ENCODE assay signal across 29 mouse cellular contexts in the genomic region with DNA sequence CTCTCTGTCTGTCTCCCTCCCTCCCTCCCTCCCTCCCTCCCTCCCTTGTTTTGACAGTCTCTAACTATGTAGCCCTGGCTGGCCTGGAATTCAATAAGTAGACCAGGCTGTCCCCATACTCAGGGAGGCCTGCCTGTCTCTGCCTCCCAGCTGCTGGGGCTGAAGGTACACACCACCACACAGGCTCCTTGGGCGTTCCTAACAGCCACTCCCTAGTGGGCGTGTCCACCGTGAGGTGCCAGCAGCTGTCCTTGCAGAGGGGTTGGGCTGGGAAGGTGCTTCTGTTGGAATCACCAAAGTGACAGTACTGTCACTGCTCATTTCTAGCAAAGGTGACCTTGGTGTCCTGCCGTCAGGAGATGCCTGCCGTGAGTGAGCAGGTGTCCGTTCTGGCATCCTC. TPM values are rescaled to one million over a fixed set of nuclear protein-coding genes. Genes with fewer than 3 reads are reported as not detected.
DNase-seq lines count a peak whose midpoint lies in the region; ATAC-seq and TF ChIP-seq lines count a peak whose summit lies in the region.
"Had no signal": no experiment of that assay in that cellular context is flagged by ENCODE, and none has a peak within 500 bp of the region (broad histone marks: within the 10 kb centered on the region; RNA-seq: fewer than 3 reads in every experiment).

No protein-coding gene starts in this region.

- no peak overlapping the region for H3K27ac ChIP-seq in intestine, embryonic 15.5 days
- no peak overlapping the region for H3K27ac ChIP-seq in intestine, postnatal 0 days (ENCODE audit: low read depth, low read length)
- no peak overlapping the region for H3K27ac ChIP-seq in intestine, embryonic 16.5 days (ENCODE audit: low read length)
- H3K27ac ChIP-seq in liver, embryonic 15.5 days (replicated peaks), result no peak overlapping the region
- no peak overlapping the region for H3K27ac ChIP-seq in stomach, postnatal 0 days (replicated peaks)
- no peak overlapping the region for H3K27ac ChIP-seq in midbrain, embryonic 11.5 days (ENCODE audit: low read depth, low read length)
- H3K27ac ChIP-seq in heart, embryonic 12.5 days (ENCODE audit: poor library complexity, severe bottlenecking), result no peak overlapping the region
- H3K27ac ChIP-seq: embryonic facial prominence, embryonic 12.5 days; forebrain, embryonic 13.5 days; heart, adult 2 months; heart, embryonic 15.5 days; hindbrain, embryonic 15.5 days; left cerebral cortex, adult 2 months; neural tube, embryonic 12.5 days had no signal

- no peaks in the 10 kb centered on the region for H3K9me3 ChIP-seq in intestine, embryonic 15.5 days
- no peaks in the 10 kb centered on the region for H3K9me3 ChIP-seq in intestine, postnatal 0 days (ENCODE audit: control insufficient read depth)
- H3K9me3 ChIP-seq in intestine, embryonic 16.5 days (ENCODE audit: control insufficient read depth, low read length), result no peaks in the 10 kb centered on the region
- H3K9me3 ChIP-seq in liver, embryonic 15.5 days (replicated peaks), result no peaks in the 10 kb centered on the region
- H3K9me3 ChIP-seq in stomach, postnatal 0 days (ENCODE audit: control insufficient read depth, low read length), result no peaks in the 10 kb centered on the region
- H3K9me3 ChIP-seq in midbrain, embryonic 11.5 days (ENCODE audit: control insufficient read depth, low read length), result no peaks in the 10 kb centered on the region
- no peaks in the 10 kb centered on the region for H3K9me3 ChIP-seq in heart, embryonic 12.5 days (replicated peaks)
- H3K9me3 ChIP-seq: embryonic facial prominence, embryonic 12.5 days; forebrain, embryonic 13.5 days; G1E; heart, embryonic 15.5 days; hindbrain, embryonic 15.5 days; neural tube, embryonic 12.5 days had no signal

- H3K4me3 ChIP-seq in intestine, embryonic 15.5 days (replicated peaks), result no peak overlapping the region
- no peak overlapping the region for H3K4me3 ChIP-seq in intestine, postnatal 0 days (ENCODE audit: low read depth, low read length)
- H3K4me3 ChIP-seq in intestine, embryonic 16.5 days (ENCODE audit: low read length), result no peak overlapping the region
- no peak overlapping the region for H3K4me3 ChIP-seq in liver, embryonic 15.5 days (replicated peaks)
- H3K4me3 ChIP-seq in stomach, postnatal 0 days (ENCODE audit: low read depth, low read length), result no peak overlapping the region
- H3K4me3 ChIP-seq in midbrain, embryonic 11.5 days (ENCODE audit: low read depth, low read length), result no peak overlapping the region
- no peak overlapping the region for H3K4me3 ChIP-seq in heart, embryonic 12.5 days
- H3K4me3 ChIP-seq: embryonic facial prominence, embryonic 12.5 days; erythroblast, embryonic 14.5 days; forebrain, embryonic 13.5 days; heart, adult 2 months; heart, embryonic 15.5 days; hindbrain, embryonic 15.5 days; left cerebral cortex, adult 2 months; neural tube, embryonic 12.5 days had no signal

- intact Hi-C loops in heart, postnatal 10 days (cut with DNase I), result no loop called here

- WGBS in intestine, embryonic 15.5 days, result 75% methylated on average over 6 of the region's 6 CpGs
- 75% methylated on average over 6 of the region's 6 CpGs for WGBS in intestine, postnatal 0 days
- 74% methylated on average over 6 of the region's 6 CpGs for whole genome bisulfite sequencing in intestine, embryonic 16.5 days
- WGBS in liver, embryonic 15.5 days (ENCODE audit: insufficient replicate concordance), result 63% methylated on average over 6 of the region's 6 CpGs
- 82% methylated on average over 6 of the region's 6 CpGs for WGBS in stomach, postnatal 0 days
- 83% methylated on average over 6 of the region's 6 CpGs for WGBS in midbrain, embryonic 11.5 days
- WGBS in heart, embryonic 12.5 days, result 70% methylated on average over 6 of the region's 6 CpGs

- H3K9ac ChIP-seq in intestine, embryonic 15.5 days, result no peak overlapping the region
- no peak overlapping the region for H3K9ac ChIP-seq in intestine, postnatal 0 days (ENCODE audit: low read depth, low read length)
- no peak overlapping the region for H3K9ac ChIP-seq in intestine, embryonic 16.5 days (ENCODE audit: low read depth, low read length)
- no peak overlapping the region for H3K9ac ChIP-seq in liver, embryonic 15.5 days
- H3K9ac ChIP-seq in stomach, postnatal 0 days (ENCODE audit: low read length), result no peak overlapping the region
- no peak overlapping the region for H3K9ac ChIP-seq in midbrain, embryonic 11.5 days (ENCODE audit: low read length)
- no peak overlapping the region for H3K9ac ChIP-seq in heart, embryonic 12.5 days
- H3K9ac ChIP-seq: embryonic facial prominence, embryonic 12.5 days; forebrain, embryonic 13.5 days; heart, embryonic 15.5 days; hindbrain, embryonic 15.5 days; neural tube, embryonic 12.5 days had no signal

- no peak for TF ChIP-seq CTCF in intestine, postnatal 0 days (IDR thresholded peaks at IDR 0.05; ENCODE audit: low read depth)
- no peak for TF ChIP-seq CTCF in stomach, postnatal 0 days (IDR thresholded peaks at IDR 0.05; ENCODE audit: low read depth)

- H3K27me3 ChIP-seq in intestine, embryonic 15.5 days (replicated peaks), result no peaks in the 10 kb centered on the region
- no peaks in the 10 kb centered on the region for H3K27me3 ChIP-seq in intestine, postnatal 0 days (replicated peaks; ENCODE audit: control insufficient read depth, insufficient read depth, low read length)
- H3K27me3 ChIP-seq in intestine, embryonic 16.5 days (replicated peaks; ENCODE audit: control insufficient read depth, insufficient read depth, low read length), result no peaks in the 10 kb centered on the region
- no peaks in the 10 kb centered on the region for H3K27me3 ChIP-seq in liver, embryonic 15.5 days
- H3K27me3 ChIP-seq in stomach, postnatal 0 days (ENCODE audit: control insufficient read depth, insufficient read depth, low read length), result no peaks in the 10 kb centered on the region
- H3K27me3 ChIP-seq in midbrain, embryonic 11.5 days (ENCODE audit: control insufficient read depth, insufficient read depth, low read length), result no peaks in the 10 kb centered on the region
- no peaks in the 10 kb centered on the region for H3K27me3 ChIP-seq in heart, embryonic 12.5 days (replicated peaks)
- H3K27me3 ChIP-seq: embryonic facial prominence, embryonic 12.5 days; forebrain, embryonic 13.5 days; heart, embryonic 15.5 days; hindbrain, embryonic 15.5 days; neural tube, embryonic 12.5 days; Patski had no signal

- H3K36me3 ChIP-seq in intestine, embryonic 15.5 days, result 0 out of 2 replicates have a peak, but pooled peaks cover 4% of the 10 kb centered on the region
- peaks cover 2% of the 10 kb centered on the region; the same call in 1 of the 2 replicates for H3K36me3 ChIP-seq in intestine, postnatal 0 days (ENCODE audit: control insufficient read depth, insufficient read depth)
- H3K36me3 ChIP-seq in intestine, embryonic 16.5 days (ENCODE audit: control insufficient read depth, insufficient read depth, low read length), result no peaks in the 10 kb centered on the region
- peaks cover 11% of the 10 kb centered on the region; the same call in 1 of the 2 replicates for H3K36me3 ChIP-seq in liver, embryonic 15.5 days (replicated peaks)
- no peaks in the 10 kb centered on the region for H3K36me3 ChIP-seq in stomach, postnatal 0 days (ENCODE audit: control insufficient read depth, insufficient read depth, low read length)
- no peaks in the 10 kb centered on the region for H3K36me3 ChIP-seq in midbrain, embryonic 11.5 days (ENCODE audit: control insufficient read depth, insufficient read depth, low read length)
- H3K36me3 ChIP-seq in heart, embryonic 12.5 days, result peaks cover 28% of the 10 kb centered on the region
- H3K36me3 ChIP-seq: hindbrain, embryonic 15.5 days had no signal

- no peak for TF ChIP-seq EP300 in stomach, postnatal 0 days (optimal IDR thresholded peaks at IDR 0.05)

- DNase-seq in stomach, postnatal 0 days (ENCODE audit: low spot score), result no peak
- no peak for DNase-seq in heart, postnatal 10 days
- no peak for DNase-seq in midbrain, embryonic 11.5 days (ENCODE audit: low spot score, missing footprints)
- DNase-seq: adrenal gland, postnatal 10 days; cerebellum, adult 2 months; gastrocnemius, postnatal 10 days; heart, adult 2 months; heart, postnatal 4 days; kidney, adult 11 months; left cerebral cortex, postnatal 4 days; midbrain, embryonic 14.5 days; right cerebral cortex, postnatal 14 days had no signal

- ATAC-seq in intestine, embryonic 15.5 days, result peak; percentile 12; the same call in 1 of the 2 replicates
- ATAC-seq in intestine, postnatal 0 days, result no peak
- ATAC-seq in intestine, embryonic 16.5 days, result peak; percentile 44; the same call in 1 of the 2 replicates
- ATAC-seq in liver, embryonic 15.5 days (ENCODE audit: insufficient read depth), result peak; percentile 57; the same call in 1 of the 2 replicates
- ATAC-seq in stomach, postnatal 0 days (ENCODE audit: low FRiP score, low TSS enrichment), result 0 out of 2 replicates have a peak, but pooled peaks have one; percentile 25
- ATAC-seq in midbrain, embryonic 11.5 days (ENCODE audit: low FRiP score), result no peak
- no peak for ATAC-seq in heart, embryonic 12.5 days (ENCODE audit: insufficient number of reproducible peaks, low FRiP score)
- ATAC-seq: activated CD4-positive, CD25-positive, alpha-beta regulatory T cell, adult 4 months; CD4-positive, CD25-positive, alpha-beta regulatory T cell, adult 4 months; forebrain, embryonic 13.5 days; lung, postnatal 0 days; Patski had no signal

- no peak overlapping the region for H3K4me2 ChIP-seq in intestine, embryonic 15.5 days (replicated peaks)
- no peak overlapping the region for H3K4me2 ChIP-seq in intestine, postnatal 0 days (replicated peaks; ENCODE audit: low read depth)
- no peak overlapping the region for H3K4me2 ChIP-seq in intestine, embryonic 16.5 days (ENCODE audit: low read depth, low read length)
- no peak overlapping the region for H3K4me2 ChIP-seq in liver, embryonic 15.5 days
- no peak overlapping the region for H3K4me2 ChIP-seq in stomach, postnatal 0 days (replicated peaks; ENCODE audit: low read depth)
- H3K4me2 ChIP-seq in midbrain, embryonic 11.5 days, result no peak overlapping the region
- H3K4me2 ChIP-seq in heart, embryonic 12.5 days, result no peak overlapping the region
- H3K4me2 ChIP-seq: embryonic facial prominence, embryonic 12.5 days; forebrain, embryonic 13.5 days; heart, embryonic 15.5 days; hindbrain, embryonic 15.5 days; neural tube, embryonic 12.5 days had no signal

- H3K4me1 ChIP-seq in intestine, embryonic 15.5 days (replicated peaks), result no peaks in the 10 kb centered on the region
- no peaks in the 10 kb centered on the region for H3K4me1 ChIP-seq in intestine, postnatal 0 days (replicated peaks; ENCODE audit: control insufficient read depth, insufficient read depth, low read length)
- H3K4me1 ChIP-seq in intestine, embryonic 16.5 days (ENCODE audit: control insufficient read depth, insufficient read depth, low read length), result no peaks in the 10 kb centered on the region
- H3K4me1 ChIP-seq in liver, embryonic 15.5 days (replicated peaks), result peaks cover 12% of the 10 kb centered on the region
- no peaks in the 10 kb centered on the region for H3K4me1 ChIP-seq in stomach, postnatal 0 days (replicated peaks; ENCODE audit: control insufficient read depth, insufficient read depth)
- H3K4me1 ChIP-seq in midbrain, embryonic 11.5 days (ENCODE audit: control insufficient read depth, insufficient read depth, low read length), result peaks cover 6% of the 10 kb centered on the region; the same call in 1 of the 2 replicates
- H3K4me1 ChIP-seq in heart, embryonic 12.5 days (replicated peaks), result peaks cover 16% of the 10 kb centered on the region
- H3K4me1 ChIP-seq: embryonic facial prominence, embryonic 12.5 days; forebrain, embryonic 13.5 days; hindbrain, embryonic 15.5 days; neural tube, embryonic 12.5 days had no signal

RNA-seq across cellular contexts. Expression of a gene that starts 18.2 kb away (rescaled TPM):
- 1,243 and 1,274 TPM in 2 replicates for polyA plus RNA-seq in intestine, embryonic 15.5 days (2015; fragmentation: Nextera tagmentation; extraction: Ambion mirVana)
- polyA plus RNA-seq in intestine, postnatal 0 days (2015; fragmentation: Nextera tagmentation; extraction: Ambion mirVana), result 703 and 732 TPM in 2 replicates
- polyA plus RNA-seq in intestine, embryonic 16.5 days (2015; fragmentation: Nextera tagmentation; extraction: Ambion mirVana), result 1,024 and 1,136 TPM in 2 replicates
- 552 and 627 TPM in 2 replicates for polyA plus RNA-seq in liver, embryonic 15.5 days (2015; fragmentation: Nextera tagmentation; extraction: Ambion mirVana)
- polyA plus RNA-seq in stomach, postnatal 0 days (2015; fragmentation: Nextera tagmentation; extraction: Ambion mirVana), result 1,024 and 1,034 TPM in 2 replicates
- total RNA-seq in heart, postnatal 10 days (2021), result 1,000 to 10,000 TPM in 1 of 2 experiments, 100 to 1,000 TPM in 1; 997 to 1,016 TPM
- 1,045 and 1,155 TPM in 2 replicates for polyA plus RNA-seq in midbrain, embryonic 11.5 days (2014; fragmentation: Nextera tagmentation; extraction: Ambion mirVana)
- polyA plus RNA-seq in heart, embryonic 12.5 days (2016; fragmentation: Nextera tagmentation; extraction: Ambion mirVana), result 862 and 873 TPM in 2 replicates

Comparison
In these comparisons a context has a peak if more than half of its experiments do, and no peak if none do; other contexts are left out.
1. ATAC-seq: peak in intestine, embryonic 15.5 days (single experiment), intestine, embryonic 16.5 days (single experiment), liver, embryonic 15.5 days (single experiment) and stomach, postnatal 0 days (single experiment); none in intestine, postnatal 0 days (single experiment), midbrain, embryonic 11.5 days (single experiment) and heart, embryonic 12.5 days (single experiment).